Mouse (Mus musculus) ES-Bruce4 (cell line): Measurements from ENCODE around the gene Notch1. TPM values are rescaled to one million over a fixed set of nuclear protein-coding genes. Genes with fewer than 3 reads are reported as not detected.

ENCODE experiments used
- H3K27ac ChIP-seq: 2 replicates; pipeline ENCODE4 v1.5.1; 2012; ENCODE audit warnings: low read length, inconsistent platforms; ENCODE audit not compliant: insufficient read depth
- H3K27me3 ChIP-seq: 2 replicates; pipeline ENCODE4 v1.6.1; 2012; ENCODE audit warnings: mild to moderate bottlenecking, low read length, inconsistent platforms; ENCODE audit not compliant: control insufficient read depth, poor library complexity, insufficient read depth, severe bottlenecking
- H3K36me3 ChIP-seq: 2 replicates; pipeline ENCODE4 v1.6.1; 2012; ENCODE audit warnings: inconsistent platforms, mild to moderate bottlenecking, low read length, moderate library complexity; ENCODE audit not compliant: control insufficient read depth, poor library complexity, insufficient read depth, severe bottlenecking
- H3K4me1 ChIP-seq: one replicate; pipeline ENCODE4 v1.8.1; 2011; ENCODE audit warnings: low read length; ENCODE audit not compliant: control insufficient read depth, insufficient read depth
- H3K4me3 ChIP-seq: 2 replicates; pipeline ENCODE4 v1.5.1; 2011; ENCODE audit warnings: low read depth, mild to moderate bottlenecking, low read length
- H3K9ac ChIP-seq: 2 replicates; pipeline ENCODE4 v1.6.1; 2012; ENCODE audit warnings: low read depth, mild to moderate bottlenecking, inconsistent platforms; ENCODE audit not compliant: poor library complexity, severe bottlenecking
- H3K9me3 ChIP-seq: replicated peaks from 2 replicates; pipeline ENCODE4 v1.6.1; 2012; ENCODE audit warnings: mild to moderate bottlenecking, low read length, inconsistent platforms; ENCODE audit not compliant: control insufficient read depth, poor library complexity, insufficient read depth, severe bottlenecking
- CTCF ChIP-seq: IDR thresholded peaks from one replicate; pipeline ENCODE4 v1.8.1; 2011; ENCODE audit warnings: low read depth, low read length
- EP300 ChIP-seq: IDR thresholded peaks from 2 replicates; pipeline ENCODE4 v1.6.1; 2011; ENCODE audit warnings: low read depth, low read length; ENCODE audit not compliant: insufficient read depth
- POLR2A ChIP-seq: IDR thresholded peaks from one replicate; pipeline ENCODE4 v1.8.1; 2011; ENCODE audit warnings: low read length; ENCODE audit not compliant: insufficient read depth
- polyA plus RNA-seq: library from polyadenylated mRNA; stranded (reverse); fragments of >200 nt; gene quantifications from 2 replicates; pipeline ENCODE4 v1.2.4, GENCODE M21; 2011; ENCODE audit warnings: low read depth; ENCODE audit not compliant: missing spikeins, insufficient read depth, insufficient read length

Notch1 gene
- polyA plus RNA-seq, 1 experiment = 31.9 TPM

DNA sequence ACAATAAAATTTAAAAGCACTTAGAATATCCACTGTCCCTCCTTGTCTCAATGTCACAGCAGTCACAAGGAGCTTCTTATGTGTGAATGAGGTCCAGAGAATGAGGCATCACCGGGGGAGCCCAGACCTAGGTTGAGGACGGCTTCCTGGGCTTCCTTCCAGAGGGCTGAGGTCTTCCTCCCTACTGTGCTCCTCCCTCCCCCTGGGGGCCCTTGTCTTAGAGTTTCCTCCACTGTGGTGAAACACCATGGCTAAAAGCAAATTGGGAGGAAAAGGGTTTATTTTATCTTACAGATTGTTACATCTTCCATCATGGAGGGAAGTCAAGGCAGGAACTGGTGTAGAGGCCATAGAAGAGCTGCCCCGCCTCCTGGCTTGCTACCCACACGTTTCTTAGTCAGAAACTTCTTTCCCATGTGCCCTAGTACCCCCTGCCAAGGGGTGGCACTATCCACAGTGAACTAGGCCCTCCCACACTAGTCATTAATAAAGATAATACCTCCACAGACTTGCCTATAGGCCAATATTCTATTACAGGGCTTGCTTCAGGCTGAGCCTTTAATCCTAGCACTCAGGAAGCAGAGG is 12.8 kb upstream of the Notch1 start:
- H3K4me1 ChIP-seq = no peaks in the 10 kb centered on the region
- TF ChIP-seq CTCF = no peak
- no peak for TF ChIP-seq POLR2A
- TF ChIP-seq EP300 = no peak
- H3K27ac ChIP-seq = no peak overlapping the region
- H3K36me3 ChIP-seq = no peaks in the 10 kb centered on the region
- no peak overlapping the region for H3K9ac ChIP-seq
- no peaks in the 10 kb centered on the region for H3K9me3 ChIP-seq
- H3K4me3 ChIP-seq = no peak overlapping the region
- H3K27me3 ChIP-seq = no peaks in the 10 kb centered on the region

DNA sequence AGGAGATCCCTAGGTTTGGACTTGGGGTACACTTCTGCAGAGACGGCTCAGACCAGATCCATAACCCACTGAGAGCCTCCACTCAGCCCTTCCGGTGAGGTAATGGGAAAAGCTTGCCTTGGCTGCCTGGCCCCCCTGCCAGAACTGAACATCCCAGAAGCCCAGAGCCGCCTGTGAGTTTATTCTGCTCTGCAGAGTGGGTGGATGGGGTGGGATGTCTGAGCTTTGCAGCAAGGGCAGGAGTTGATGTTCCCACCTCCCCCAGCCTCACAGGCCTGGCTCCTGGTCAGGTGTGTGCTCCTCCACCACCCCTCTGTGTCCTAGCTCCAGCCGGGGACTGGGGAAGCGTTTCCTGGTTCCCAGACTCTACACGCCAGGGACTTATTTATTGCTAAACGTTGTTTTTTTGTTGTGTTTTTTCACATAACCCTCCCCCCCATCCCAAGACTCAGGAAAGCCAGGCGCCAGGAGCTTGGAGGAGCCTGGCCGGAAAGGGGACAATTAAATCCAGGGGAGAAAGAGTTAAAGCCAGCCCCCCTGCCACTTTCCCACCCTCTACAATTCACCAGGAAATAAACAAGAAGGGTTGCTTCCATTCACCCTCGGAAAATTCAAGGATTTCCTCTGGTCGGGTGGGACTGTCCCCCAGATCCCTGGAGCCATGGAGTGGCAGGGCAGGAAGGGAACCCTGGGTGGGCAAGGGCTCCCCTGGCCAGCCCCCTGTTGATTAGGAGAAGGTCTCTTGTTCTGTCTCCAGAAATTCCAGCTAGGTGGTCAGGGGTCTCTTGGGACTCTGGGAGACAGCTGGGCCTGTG is 10.2 kb upstream of the Notch1 start:
- Histone ChIP-seq H3K4me1 (no peaks in the 10 kb centered on the region), H3K9me3 (no peaks in the 10 kb centered on the region), H3K27ac (no peak overlapping the region), H3K4me3 (no peak overlapping the region), H3K9ac (no peak overlapping the region), H3K27me3 (no peaks in the 10 kb centered on the region), H3K36me3 (no peaks in the 10 kb centered on the region)
- TF ChIP-seq CTCF (no peak), POLR2A (no peak), EP300 (no peak)

GRCm38 (mm10) chr2:26525355-26526018 is 9.0 kb upstream of the Notch1 start:
- no peaks in the 10 kb centered on the region for H3K27me3 ChIP-seq
- no peaks in the 10 kb centered on the region for H3K4me1 ChIP-seq
- H3K9me3 ChIP-seq = no peaks in the 10 kb centered on the region
- H3K4me3 ChIP-seq = no peak overlapping the region
- H3K27ac ChIP-seq = no peak overlapping the region
- no peaks in the 10 kb centered on the region for H3K36me3 ChIP-seq
- TF ChIP-seq POLR2A (no peak), CTCF (no peak), EP300 (0 out of 2 replicates have a peak, but pooled peaks have one; percentile 34)
- no peak overlapping the region for H3K9ac ChIP-seq

DNA sequence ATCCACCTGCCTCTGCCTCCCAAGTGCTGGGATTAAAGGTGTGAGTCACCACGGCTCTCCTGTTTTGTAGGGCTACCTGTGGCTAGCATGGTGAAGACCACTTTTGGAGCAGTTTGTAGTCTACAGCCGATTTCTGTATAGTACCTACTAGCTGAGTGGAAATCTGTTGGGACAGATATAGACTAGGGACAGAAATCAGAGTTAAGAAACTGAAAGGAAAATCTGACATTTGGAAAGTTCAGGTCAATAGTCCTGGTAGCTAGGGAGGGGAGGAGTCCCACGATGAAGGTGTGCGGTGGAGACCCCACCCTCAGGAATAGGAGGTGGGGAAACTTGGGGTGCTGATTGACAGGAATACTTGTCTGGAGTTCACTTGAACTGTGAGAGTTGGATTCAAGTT is 5.9 kb upstream of the Notch1 start:
- Histone ChIP-seq H3K27ac (no peak overlapping the region), H3K4me3 (no peak overlapping the region), H3K36me3 (no peaks in the 10 kb centered on the region), H3K9ac (no peak overlapping the region), H3K27me3 (no peaks in the 10 kb centered on the region), H3K4me1 (no peaks in the 10 kb centered on the region), H3K9me3 (no peaks in the 10 kb centered on the region)
- TF ChIP-seq CTCF (no peak), POLR2A (no peak), EP300 (no peak)

- Histone ChIP-seq H3K4me1 (no peaks in the 10 kb centered on the region), H3K36me3 (no peaks in the 10 kb centered on the region), H3K9me3 (no peaks in the 10 kb centered on the region), H3K27me3 (no peaks in the 10 kb centered on the region), H3K9ac (no peak overlapping the region), H3K4me3 (no peak overlapping the region), H3K27ac (no peak overlapping the region)
- TF ChIP-seq POLR2A = no peak
- no peak for TF ChIP-seq EP300
- no peak for TF ChIP-seq CTCF
Measured at GRCm38 (mm10) chr2:26519753-26520152, 3.3 kb upstream of the Notch1 start.

DNA sequence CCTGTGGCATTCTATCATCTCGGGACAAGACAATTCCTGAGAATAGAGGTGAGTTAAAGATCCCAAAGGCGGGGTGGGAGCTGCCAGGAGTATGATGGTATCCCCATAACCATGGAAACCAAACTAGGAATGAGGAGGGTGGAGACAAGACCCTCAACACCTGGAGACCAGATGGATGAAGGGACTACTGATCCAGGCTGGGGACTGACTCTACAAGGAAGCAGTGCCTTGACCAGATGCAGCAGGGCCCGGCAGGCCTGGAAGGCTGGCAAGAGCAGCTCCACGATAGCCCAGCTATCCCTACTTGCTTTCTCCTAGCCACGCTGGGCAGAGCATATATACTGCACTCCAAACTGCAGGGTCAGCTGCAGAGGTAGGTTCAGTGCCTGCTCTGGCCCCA is 524 bp upstream of the Notch1 start:
- TF ChIP-seq CTCF (no peak), POLR2A (no peak), EP300 (no peak)
- Histone ChIP-seq H3K27ac (no peak overlapping the region), H3K9ac (no peak overlapping the region), H3K4me3 (no peak overlapping the region), H3K27me3 (no peaks in the 10 kb centered on the region), H3K4me1 (no peaks in the 10 kb centered on the region), H3K36me3 (no peaks in the 10 kb centered on the region), H3K9me3 (no peaks in the 10 kb centered on the region)
